Mouse (Mus musculus) limb, embryonic 11.5 days (tissue): ENCODE results near the gene Dst. TPM values are rescaled to one million over a fixed set of nuclear protein-coding genes. Genes with fewer than 3 reads are reported as not detected.

Experiments
- ATAC-seq: fragments of 200-750 bp; cut with Nextera tagmentation; 2 replicates; pipeline ENCODE4 v1.8.0; 2017; ENCODE audit warnings: low read depth; ENCODE audit not compliant: insufficient number of reproducible peaks, low FRiP score, low TSS enrichment
- DNase-seq: peaks from one replicate; pipeline ENCODE4 v3.0.0-alpha.2; 2015; ENCODE audit warnings: low spot score
- H3K27ac ChIP-seq: fragments of 300-500 bp; sonication (generic); replicated peaks from 2 replicates; pipeline ENCODE4 v1.5.1; 2014; ENCODE audit warnings: low read depth, mild to moderate bottlenecking, low read length
- H3K27me3 ChIP-seq: fragments of 300-500 bp; sonication (generic); 2 replicates; pipeline ENCODE4 v1.6.1; 2014; ENCODE audit warnings: mild to moderate bottlenecking, low read length, mixed read lengths; ENCODE audit not compliant: control insufficient read depth, insufficient read depth
- H3K36me3 ChIP-seq: fragments of 300-500 bp; sonication (generic); 2 replicates; pipeline ENCODE4 v1.6.1; 2014; ENCODE audit warnings: mild to moderate bottlenecking, low read length, moderate library complexity, mixed read lengths; ENCODE audit not compliant: control insufficient read depth, insufficient read depth
- H3K4me1 ChIP-seq: fragments of 300-500 bp; sonication (generic); 2 replicates; pipeline ENCODE4 v1.6.1; 2014; ENCODE audit warnings: low read length, mixed read lengths; ENCODE audit not compliant: control insufficient read depth, insufficient read depth
- H3K4me2 ChIP-seq: fragments of 300-500 bp; sonication (generic); 2 replicates; pipeline ENCODE4 v1.6.1; 2014; ENCODE audit warnings: low read depth, mild to moderate bottlenecking, moderate library complexity; ENCODE audit not compliant: severe bottlenecking
- H3K4me3 ChIP-seq: fragments of 300-500 bp; sonication (generic); 2 replicates; pipeline ENCODE4 v1.5.1; 2014; ENCODE audit warnings: low read depth, low read length
- H3K9ac ChIP-seq: fragments of 300-500 bp; sonication (generic); 2 replicates; pipeline ENCODE4 v1.6.1; 2014; ENCODE audit warnings: mild to moderate bottlenecking, low read length
- H3K9me3 ChIP-seq: fragments of 300-500 bp; sonication (generic); 2 replicates; pipeline ENCODE4 v1.6.1; 2016; ENCODE audit warnings: low read length; ENCODE audit not compliant: control insufficient read depth
- WGBS: fragments of 180-500 bp; shearing (Covaris S2); extraction: QIAGEN DNeasy Blood & Tissue Kit; methylation state at CpG from one replicate; pipeline ENCODE4 v1.1.7; 2014; 5-methylcytosine and 5-hydroxymethylcytosine counted together
- polyA plus RNA-seq: library from polyadenylated mRNA; unstranded; fragments of >200 nt; fragmentation: Nextera tagmentation; extraction: Ambion mirVana; gene quantifications from 2 replicates; pipeline ENCODE4 v1.2.1, GENCODE M21; 2014

Dst gene
- polyA plus RNA-seq, 1 experiment from 2014 or later = 14.7 TPM

- no peak overlapping the region for H3K4me3 ChIP-seq
- H3K4me2 ChIP-seq = no peak overlapping the region
- H3K9ac ChIP-seq = no peak overlapping the region
- H3K27ac ChIP-seq = no peak overlapping the region
- no peaks in the 10 kb centered on the region for H3K4me1 ChIP-seq
- DNase-seq (peak; percentile 41), ATAC-seq (no peak)
- 68% methylated on average over 10 of the region's 10 CpGs for WGBS
- H3K36me3 ChIP-seq = no peaks in the 10 kb centered on the region
- no peaks in the 10 kb centered on the region for H3K9me3 ChIP-seq
- no peaks in the 10 kb centered on the region for H3K27me3 ChIP-seq
Measured at GRCm38 (mm10) chr1:33892784-33893183, 15.2 kb upstream of the Dst start.

GRCm38 (mm10) chr1:33896116-33896515 lies 11.9 kb upstream of the Dst start:
- no peak overlapping the region for H3K9ac ChIP-seq
- no peaks in the 10 kb centered on the region for H3K27me3 ChIP-seq
- H3K27ac ChIP-seq = no peak overlapping the region
- H3K4me1 ChIP-seq = no peaks in the 10 kb centered on the region
- DNase-seq (no peak), ATAC-seq (no peak)
- no peak overlapping the region for H3K4me3 ChIP-seq
- no peak overlapping the region for H3K4me2 ChIP-seq
- no peaks in the 10 kb centered on the region for H3K36me3 ChIP-seq
- no peaks in the 10 kb centered on the region for H3K9me3 ChIP-seq
- 81% methylated on average over 6 of the region's 6 CpGs for WGBS

DNA sequence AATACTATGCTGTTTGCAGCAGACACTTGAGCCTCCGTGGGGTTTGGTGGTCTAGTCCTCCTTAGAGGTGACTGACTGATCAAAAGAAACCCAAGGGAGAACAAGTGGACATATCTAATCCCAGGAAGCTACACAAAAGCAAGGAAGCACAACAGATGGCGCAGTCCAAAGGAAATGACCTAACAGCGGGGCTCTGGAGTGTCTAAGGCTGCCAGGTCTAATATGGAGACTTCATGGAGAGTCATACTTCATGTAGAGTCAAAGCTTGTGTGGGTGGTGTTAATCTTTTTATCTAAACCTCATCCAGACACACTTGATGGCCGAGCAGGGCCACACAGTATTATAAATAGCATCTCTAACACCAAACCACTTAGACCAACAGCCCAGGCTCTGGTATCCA lies 11.4 kb upstream of the Dst start:
- ATAC-seq = no peak
- H3K9me3 ChIP-seq = no peaks in the 10 kb centered on the region

GRCm38 (mm10) chr1:33897426-33897825 lies 10.6 kb upstream of the Dst start:
- H3K36me3 ChIP-seq = no peaks in the 10 kb centered on the region
- H3K27ac ChIP-seq = no peak overlapping the region
- no peak overlapping the region for H3K4me2 ChIP-seq
- DNase-seq (no peak), ATAC-seq (no peak)
- no peak overlapping the region for H3K4me3 ChIP-seq
- H3K4me1 ChIP-seq = no peaks in the 10 kb centered on the region
- no peaks in the 10 kb centered on the region for H3K27me3 ChIP-seq
- H3K9ac ChIP-seq = no peak overlapping the region
- no peaks in the 10 kb centered on the region for H3K9me3 ChIP-seq
- 89% methylated on average over 11 of the region's 11 CpGs for WGBS

More for the DNA sequence above, 11.4 kb upstream of the Dst start:
- Histone ChIP-seq H3K27me3 (no peaks in the 10 kb centered on the region), H3K27ac (no peak overlapping the region), H3K9ac (no peak overlapping the region), H3K4me1 (no peaks in the 10 kb centered on the region), H3K36me3 (no peaks in the 10 kb centered on the region), H3K4me3 (no peak overlapping the region), H3K4me2 (no peak overlapping the region)
- WGBS = 80% methylated on average over 4 of the region's 4 CpGs
- no peak for DNase-seq

DNA sequence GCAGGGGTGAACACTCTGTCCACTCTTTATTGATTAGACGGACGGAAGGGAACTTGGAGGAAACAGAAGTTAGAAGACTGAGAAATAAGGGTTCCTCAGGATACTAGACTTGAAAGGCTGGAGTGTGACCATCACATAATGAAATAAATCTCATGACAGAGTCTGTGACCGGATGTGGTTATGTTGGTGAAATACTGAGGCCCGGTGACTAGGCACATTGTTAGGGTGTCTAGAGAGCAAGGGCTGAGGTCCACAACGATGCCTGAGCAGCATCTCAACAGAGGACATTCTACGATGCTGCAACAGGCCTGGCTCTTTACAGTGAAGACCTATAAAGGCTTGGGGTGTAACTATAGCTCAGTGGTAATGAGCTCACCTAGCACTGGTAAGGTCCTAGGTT lies 9.7 kb upstream of the Dst start:
- no peaks in the 10 kb centered on the region for H3K9me3 ChIP-seq
- H3K36me3 ChIP-seq = no peaks in the 10 kb centered on the region
- no peak overlapping the region for H3K4me3 ChIP-seq
- ATAC-seq (no peak), DNase-seq (no peak)
- H3K4me1 ChIP-seq = no peaks in the 10 kb centered on the region
- no peak overlapping the region for H3K4me2 ChIP-seq
- WGBS = 90% methylated on average over 6 of the region's 6 CpGs
- H3K27me3 ChIP-seq = no peaks in the 10 kb centered on the region
- H3K9ac ChIP-seq = no peak overlapping the region
- H3K27ac ChIP-seq = no peak overlapping the region

DNA sequence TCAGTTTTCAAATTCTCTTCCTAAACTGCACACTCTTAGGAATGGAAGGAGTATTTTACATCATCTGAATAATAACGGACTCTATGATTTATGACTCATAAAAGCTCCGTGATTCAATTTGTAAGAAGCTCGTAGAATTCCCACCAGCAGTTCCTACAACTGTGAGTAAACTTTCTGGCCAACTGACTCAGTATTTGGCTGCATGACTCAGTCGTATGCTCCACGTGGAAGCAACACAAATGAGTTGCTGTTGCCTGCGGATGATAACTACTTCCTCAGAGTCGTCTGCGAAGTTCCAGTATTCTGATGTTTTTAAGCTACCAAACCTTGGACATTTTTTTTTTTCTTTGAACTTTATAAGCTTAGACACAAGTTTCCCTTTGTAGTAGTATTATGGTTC lies 7.8 kb upstream of the Dst start:
- DNase-seq (no peak), ATAC-seq (no peak)
- H3K4me3 ChIP-seq = no peak overlapping the region
- H3K36me3 ChIP-seq = no peaks in the 10 kb centered on the region
- H3K27me3 ChIP-seq = no peaks in the 10 kb centered on the region
- WGBS = 84% methylated on average over 8 of the region's 8 CpGs
- H3K9ac ChIP-seq = no peak overlapping the region
- no peaks in the 10 kb centered on the region for H3K4me1 ChIP-seq
- H3K4me2 ChIP-seq = no peak overlapping the region
- H3K27ac ChIP-seq = no peak overlapping the region
- H3K9me3 ChIP-seq = no peaks in the 10 kb centered on the region

GRCm38 (mm10) chr1:33903587-33903986 lies 4.4 kb upstream of the Dst start:
- H3K4me1 ChIP-seq = no peaks in the 10 kb centered on the region
- no peak overlapping the region for H3K27ac ChIP-seq
- 36% methylated on average over 9 of the region's 9 CpGs for WGBS
- H3K9me3 ChIP-seq = no peaks in the 10 kb centered on the region
- no peak overlapping the region for H3K9ac ChIP-seq
- no peaks in the 10 kb centered on the region for H3K36me3 ChIP-seq
- DNase-seq (no peak), ATAC-seq (no peak)
- no peak overlapping the region for H3K4me3 ChIP-seq
- peaks cover 12% of the 10 kb centered on the region for H3K27me3 ChIP-seq
- H3K4me2 ChIP-seq = peak overlapping the region; percentile 4; the same call in 1 of the 2 replicates

- DNase-seq = no peak
- Histone ChIP-seq H3K4me2 (no peak overlapping the region), H3K27ac (no peak overlapping the region), H3K9me3 (no peaks in the 10 kb centered on the region), H3K27me3 (peaks cover 18% of the 10 kb centered on the region), H3K9ac (no peak overlapping the region), H3K4me3 (no peak overlapping the region), H3K36me3 (no peaks in the 10 kb centered on the region), H3K4me1 (no peaks in the 10 kb centered on the region)
- ATAC-seq = no peak
- 36% methylated on average over 10 of the region's 10 CpGs for WGBS
Measured at GRCm38 (mm10) chr1:33906216-33906615, 1.8 kb upstream of the Dst start.

GRCm38 (mm10) chr1:33906927-33907326 lies 1.1 kb upstream of the Dst start:
- no peak overlapping the region for H3K27ac ChIP-seq
- peaks cover 18% of the 10 kb centered on the region for H3K27me3 ChIP-seq
- peak; percentile 31; the same call in 1 of the 2 replicates for ATAC-seq
- no peaks in the 10 kb centered on the region for H3K4me1 ChIP-seq
- no peak overlapping the region; the same call in 1 of the 2 replicates for H3K9ac ChIP-seq
- peak; percentile 49 for DNase-seq
- peak overlapping the region; percentile 52 for H3K4me3 ChIP-seq
- no peaks in the 10 kb centered on the region for H3K36me3 ChIP-seq
- WGBS = 1% methylated on average over 20 of the region's 20 CpGs
- no peaks in the 10 kb centered on the region for H3K9me3 ChIP-seq
- H3K4me2 ChIP-seq = peak overlapping the region; percentile 97
